ENCODE assay signal across 20 mouse cellular contexts in the genomic region with DNA sequence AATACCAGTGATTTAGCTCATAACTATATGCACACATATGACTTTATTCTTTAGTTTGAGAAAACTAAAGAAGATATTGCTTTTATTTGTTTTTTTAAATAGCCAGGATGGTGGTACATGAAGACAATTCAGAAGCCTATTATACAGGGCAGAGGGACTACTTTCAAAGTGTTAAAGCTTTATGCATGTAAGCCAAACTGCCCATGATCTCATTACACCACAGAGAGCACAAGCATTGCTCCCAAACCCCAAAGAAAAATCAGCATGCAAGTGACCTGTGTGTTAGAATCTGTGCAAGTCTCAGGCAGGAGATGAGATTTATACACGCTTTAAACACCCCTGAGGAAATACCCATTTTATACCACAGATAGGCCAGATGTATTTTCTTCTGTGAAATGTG.
DNase-seq lines count a peak whose midpoint lies in the region; ATAC-seq and TF ChIP-seq lines count a peak whose summit lies in the region.
"Had no signal": no experiment of that assay in that cellular context is flagged by ENCODE, and none has a peak within 500 bp of the region (broad histone marks: within the 10 kb centered on the region; RNA-seq: fewer than 3 reads in every experiment).

No protein-coding gene starts in this region.

- WGBS in forebrain, embryonic 15.5 days = 49% methylated on average over 1 of the region's 1 CpGs
- 95% methylated on average over 1 of the region's 1 CpGs for WGBS in forebrain, embryonic 10.5 days
- WGBS in midbrain, embryonic 11.5 days = 84% methylated on average over 1 of the region's 1 CpGs
- 95% methylated on average over 1 of the region's 1 CpGs for WGBS in midbrain, embryonic 10.5 days
- WGBS in neural tube, embryonic 14.5 days = 32% methylated on average over 1 of the region's 1 CpGs

- no peaks in the 10 kb centered on the region for H3K9me3 ChIP-seq in forebrain, embryonic 15.5 days
- no peaks in the 10 kb centered on the region for H3K9me3 ChIP-seq in forebrain, embryonic 10.5 days
- no peaks in the 10 kb centered on the region for H3K9me3 ChIP-seq in midbrain, embryonic 11.5 days (ENCODE audit: control insufficient read depth, low read length)
- no peaks in the 10 kb centered on the region for H3K9me3 ChIP-seq in midbrain, embryonic 10.5 days (replicated peaks)
- no peaks in the 10 kb centered on the region for H3K9me3 ChIP-seq in neural tube, embryonic 14.5 days (ENCODE audit: control insufficient read depth, low read length)
- H3K9me3 ChIP-seq: embryonic facial prominence, embryonic 15.5 days; heart, embryonic 15.5 days; hindbrain, embryonic 10.5 days had no signal

- H3K9ac ChIP-seq in forebrain, embryonic 15.5 days (replicated peaks) = no peak overlapping the region
- no peak overlapping the region for H3K9ac ChIP-seq in midbrain, embryonic 11.5 days (ENCODE audit: low read length)
- H3K9ac ChIP-seq in neural tube, embryonic 14.5 days (replicated peaks; ENCODE audit: low read depth, low read length) = no peak overlapping the region
- H3K9ac ChIP-seq: embryonic facial prominence, embryonic 15.5 days; heart, embryonic 15.5 days had no signal

- H3K27me3 ChIP-seq in forebrain, embryonic 15.5 days = no peaks in the 10 kb centered on the region
- no peaks in the 10 kb centered on the region for H3K27me3 ChIP-seq in forebrain, embryonic 10.5 days (ENCODE audit: poor library complexity, severe bottlenecking)
- no peaks in the 10 kb centered on the region for H3K27me3 ChIP-seq in midbrain, embryonic 11.5 days (ENCODE audit: control insufficient read depth, insufficient read depth, low read length)
- H3K27me3 ChIP-seq in midbrain, embryonic 10.5 days (ENCODE audit: low read depth, poor library complexity, severe bottlenecking) = no peaks in the 10 kb centered on the region
- H3K27me3 ChIP-seq in neural tube, embryonic 14.5 days (ENCODE audit: control insufficient read depth, insufficient read depth, low read length) = no peaks in the 10 kb centered on the region
- H3K27me3 ChIP-seq: embryonic facial prominence, embryonic 15.5 days; heart, embryonic 15.5 days had no signal

- ATAC-seq in forebrain, embryonic 15.5 days (replicated peaks) = no peak
- ATAC-seq in midbrain, embryonic 11.5 days (ENCODE audit: low FRiP score) = no peak; the same call in 1 of the 2 replicates
- peak; percentile 49; the same call in 1 of the 2 replicates for ATAC-seq in neural tube, embryonic 14.5 days (ENCODE audit: low read depth)
- ATAC-seq: hindbrain, embryonic 16.5 days; inflammation-experienced regulatory T-cells, adult 6 months had no signal

- H3K4me3 ChIP-seq in forebrain, embryonic 15.5 days = no peak overlapping the region
- H3K4me3 ChIP-seq in forebrain, embryonic 10.5 days = no peak overlapping the region
- no peak overlapping the region for H3K4me3 ChIP-seq in midbrain, embryonic 11.5 days (ENCODE audit: low read depth, low read length)
- no peak overlapping the region for H3K4me3 ChIP-seq in midbrain, embryonic 10.5 days
- H3K4me3 ChIP-seq in neural tube, embryonic 14.5 days (ENCODE audit: low read depth, low read length) = no peak overlapping the region
- H3K4me3 ChIP-seq: embryonic facial prominence, embryonic 15.5 days; erythroblast, embryonic 14.5 days; heart, adult 2 months; heart, embryonic 15.5 days; hindbrain, embryonic 10.5 days had no signal

- no peak for TF ChIP-seq CTCF in brain, embryonic 14.5 days (IDR thresholded peaks at IDR 0.05; ENCODE audit: borderline replicate concordance, extremely low read depth, insufficient read depth, insufficient read length)

- peaks cover 8% of the 10 kb centered on the region; the same call in 1 of the 2 replicates for H3K4me1 ChIP-seq in forebrain, embryonic 15.5 days
- H3K4me1 ChIP-seq in forebrain, embryonic 10.5 days = no peaks in the 10 kb centered on the region
- no peaks in the 10 kb centered on the region for H3K4me1 ChIP-seq in midbrain, embryonic 11.5 days (ENCODE audit: control insufficient read depth, insufficient read depth, low read length)
- H3K4me1 ChIP-seq in midbrain, embryonic 10.5 days = no peaks in the 10 kb centered on the region
- no peaks in the 10 kb centered on the region; the same call in 1 of the 2 replicates for H3K4me1 ChIP-seq in neural tube, embryonic 14.5 days (ENCODE audit: control insufficient read depth, insufficient read depth, low read length)
- H3K4me1 ChIP-seq: embryonic facial prominence, embryonic 15.5 days; heart, embryonic 15.5 days; hindbrain, embryonic 10.5 days had no signal

- peak overlapping the region; percentile 52; the same call in 1 of the 2 replicates for H3K27ac ChIP-seq in forebrain, embryonic 15.5 days (replicated peaks)
- H3K27ac ChIP-seq in forebrain, embryonic 10.5 days = no peak overlapping the region
- H3K27ac ChIP-seq in midbrain, embryonic 11.5 days (ENCODE audit: low read depth, low read length) = no peak overlapping the region
- no peak overlapping the region for H3K27ac ChIP-seq in midbrain, embryonic 10.5 days (replicated peaks)
- H3K27ac ChIP-seq in neural tube, embryonic 14.5 days (ENCODE audit: low read depth, low read length) = 0 out of 2 replicates have a peak overlapping the region, but pooled peaks have one; percentile 50
- H3K27ac ChIP-seq: embryonic facial prominence, embryonic 15.5 days; heart, adult 2 months; heart, embryonic 15.5 days; hindbrain, embryonic 10.5 days had no signal

- H3K4me2 ChIP-seq in forebrain, embryonic 15.5 days (replicated peaks) = no peak overlapping the region
- H3K4me2 ChIP-seq in midbrain, embryonic 11.5 days = no peak overlapping the region
- H3K4me2 ChIP-seq in neural tube, embryonic 14.5 days (ENCODE audit: low read depth, low read length) = no peak overlapping the region
- H3K4me2 ChIP-seq: embryonic facial prominence, embryonic 15.5 days; heart, embryonic 11.5 days; heart, embryonic 15.5 days had no signal

- TF ChIP-seq POLR2A in brain, embryonic 14.5 days (IDR thresholded peaks at IDR 0.05; ENCODE audit: borderline replicate concordance, extremely low read depth, insufficient read depth, insufficient read length, poor library complexity, severe bottlenecking) = no peak

- DNase-seq in forebrain, embryonic 10.5 days (ENCODE audit: extremely low spot score, low spot score) = no peak
- peak; percentile 2 for DNase-seq in midbrain, embryonic 11.5 days (ENCODE audit: low spot score, missing footprints)
- DNase-seq in midbrain, embryonic 10.5 days (ENCODE audit: low spot score) = no peak
- DNase-seq in brain, embryonic 14.5 days (ENCODE audit: low read depth) = peak; percentile 35
- DNase-seq in adipocyte (ENCODE audit: low spot score) = no peak
- DNase-seq: adrenal gland, postnatal 25 days; cerebellum, adult 2 months; cerebellum, postnatal 10 days; gastrocnemius, postnatal 10 days; heart, adult 2 months; heart, postnatal 14 days had no signal

- no peaks in the 10 kb centered on the region for H3K36me3 ChIP-seq in forebrain, embryonic 15.5 days
- no peaks in the 10 kb centered on the region for H3K36me3 ChIP-seq in forebrain, embryonic 10.5 days (replicated peaks)
- no peaks in the 10 kb centered on the region for H3K36me3 ChIP-seq in midbrain, embryonic 11.5 days (ENCODE audit: control insufficient read depth, insufficient read depth, low read length)
- H3K36me3 ChIP-seq in midbrain, embryonic 10.5 days = no peaks in the 10 kb centered on the region
- H3K36me3 ChIP-seq in neural tube, embryonic 14.5 days (ENCODE audit: control insufficient read depth, insufficient read depth, low read length) = no peaks in the 10 kb centered on the region
- H3K36me3 ChIP-seq: embryonic facial prominence, embryonic 15.5 days; heart, embryonic 15.5 days; hindbrain, embryonic 10.5 days had no signal

Comparison
In these comparisons a context has a peak if more than half of its experiments do, and no peak if none do; other contexts are left out.
1. H3K27ac ChIP-seq: peak in forebrain, embryonic 15.5 days (single experiment) and neural tube, embryonic 14.5 days (single experiment); none in forebrain, embryonic 10.5 days (single experiment), midbrain, embryonic 11.5 days (single experiment) and midbrain, embryonic 10.5 days (single experiment).
2. DNase-seq: peak in midbrain, embryonic 11.5 days (single experiment) and brain, embryonic 14.5 days (single experiment); none in forebrain, embryonic 10.5 days (single experiment), midbrain, embryonic 10.5 days (single experiment) and adipocyte (single experiment).